Mouse (Mus musculus) Muller cell, postnatal 12 days (primary cell): ENCODE measurements around the gene Ppia.
"Not testable (repeated sequence)": the region's sequence is repeated elsewhere in the genome, so short reads cannot be mapped to it uniquely, and the experiment has no call there.

Experiments
- DNase-seq: peaks from one replicate; pipeline ENCODE4 v3.0.0-alpha.2; 2015; ENCODE audit errors: inconsistent ontology term

Gene Ppia

GRCm38 (mm10) chr11:6442566-6442965 is 27.3 kb downstream of the Ppia start:
- DNase-seq, result no peak

- DNase-seq, result no peak
Observed at GRCm38 (mm10) chr11:6443102-6443501, 27.9 kb downstream of the Ppia start.

- no peak for DNase-seq
Observed at GRCm38 (mm10) chr11:6443727-6444076, 28.5 kb downstream of the Ppia start.

GRCm38 (mm10) chr11:6444077-6444853 is 29.0 kb downstream of the Ppia start, which contains the start of gene H2afv:
Gene H2afv (minus strand): TSS chr11:6444443.
- peak; percentile 100 for DNase-seq

GRCm38 (mm10) chr11:6445441-6445840 is 30.2 kb downstream of the Ppia start:
- no peak for DNase-seq

- DNase-seq, result no peak
Observed at GRCm38 (mm10) chr11:6445951-6446350, 30.7 kb downstream of the Ppia start.

- DNase-seq, result no peak
Observed at GRCm38 (mm10) chr11:6447493-6447892, 32.2 kb downstream of the Ppia start.

GRCm38 (mm10) chr11:6448155-6448554 is 32.9 kb downstream of the Ppia start:
- not testable (repeated sequence) for DNase-seq

- no peak for DNase-seq
Observed at GRCm38 (mm10) chr11:6456083-6456482, 40.8 kb downstream of the Ppia start.

GRCm38 (mm10) chr11:6463159-6463837 is 48.1 kb downstream of the Ppia start:
- no peak for DNase-seq

- DNase-seq, result peak; percentile 47
Observed at GRCm38 (mm10) chr11:6465122-6465521, 49.9 kb downstream of the Ppia start.

GRCm38 (mm10) chr11:6468541-6468940 is 53.3 kb downstream of the Ppia start:
- DNase-seq, result peak; percentile 34
